Mouse (Mus musculus) testis, postnatal 14 days (tissue): ENCODE data around the gene Med13l.

Source experiments
- DNase-seq: peaks from one replicate; pipeline ENCODE4 v3.0.0; 2021; ENCODE audit warnings: low spot score

The Med13l gene

GRCm38 (mm10) chr5:118594470-118595236 is 34.2 kb downstream of the Med13l start:
- DNase-seq, result no peak

DNA sequence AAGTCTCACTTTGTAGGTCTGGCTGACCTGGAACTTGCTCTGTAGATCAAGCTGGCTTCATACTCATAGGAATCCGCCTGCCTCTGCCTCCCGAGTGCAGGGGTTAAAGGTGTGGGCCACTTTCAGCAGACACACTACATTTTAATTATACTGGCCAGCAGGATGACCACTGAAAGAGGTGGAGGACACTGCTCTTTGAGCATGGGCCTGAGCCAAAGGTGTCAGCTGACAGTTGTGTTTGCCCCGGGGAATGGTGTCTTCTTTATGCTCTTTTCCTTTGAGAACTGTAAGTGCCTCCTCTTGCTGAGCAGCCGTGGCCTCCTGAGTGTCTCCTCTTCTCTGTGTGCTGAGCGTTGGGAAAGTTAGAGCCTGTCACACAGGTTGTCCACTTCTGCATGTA is 35.4 kb downstream of the Med13l start:
- no peak for DNase-seq

GRCm38 (mm10) chr5:118596452-118597092 is 36.1 kb downstream of the Med13l start:
- DNase-seq, result no peak

- no peak for DNase-seq
Measured at GRCm38 (mm10) chr5:118598601-118599000, 38.1 kb downstream of the Med13l start.

- DNase-seq, result no peak
Measured at GRCm38 (mm10) chr5:118601452-118601851, 41.0 kb downstream of the Med13l start.

DNA sequence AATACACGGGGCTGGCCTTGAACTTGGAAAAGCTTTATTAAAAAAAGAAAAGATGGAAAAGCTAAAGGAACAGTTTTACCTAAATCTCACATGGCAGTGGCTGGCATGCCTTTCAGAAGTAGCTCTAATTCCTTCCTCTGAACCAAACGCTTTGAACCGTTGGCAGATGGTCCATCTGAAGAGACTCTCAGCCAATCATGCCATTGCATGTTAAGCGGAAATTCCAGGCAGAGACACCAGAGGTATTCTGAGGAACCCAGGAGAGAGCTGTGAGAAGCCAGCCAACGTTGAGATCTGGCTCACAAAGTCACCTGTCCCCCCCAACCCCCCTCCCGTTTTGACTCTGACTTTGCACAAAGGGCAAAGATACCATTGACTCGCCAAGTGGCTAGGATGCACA is 42.2 kb downstream of the Med13l start:
- no peak for DNase-seq

DNA sequence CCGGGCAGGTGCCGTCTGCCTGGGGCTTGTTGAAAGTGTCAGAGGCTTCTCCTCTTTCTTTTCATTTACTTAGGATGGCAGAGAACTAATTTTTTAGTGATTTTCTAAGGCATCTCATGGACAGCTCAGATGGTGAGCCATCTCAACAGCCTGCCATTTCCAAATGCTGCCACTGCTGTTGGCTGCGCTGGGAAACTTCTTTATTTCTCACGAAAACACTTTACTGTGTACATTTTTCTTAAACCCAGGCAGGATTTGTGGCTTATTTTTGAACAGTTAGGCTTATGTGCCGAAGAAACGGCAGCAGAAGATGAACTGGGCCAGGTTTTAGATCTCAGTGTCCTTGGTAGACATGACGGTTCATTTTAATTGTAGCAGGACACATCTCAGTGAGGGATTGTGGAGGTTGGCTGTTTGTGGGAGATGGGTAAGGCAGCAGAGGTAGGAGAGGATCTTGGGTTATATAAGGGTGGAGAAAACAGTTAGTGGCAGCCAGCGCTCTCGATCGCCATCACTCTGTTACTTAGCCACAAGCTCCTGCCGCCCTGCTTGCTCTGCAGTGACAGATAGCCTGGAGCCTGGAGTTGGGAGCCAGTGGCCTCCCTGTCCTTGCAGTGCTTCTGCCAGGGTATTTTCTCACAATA is 45.1 kb downstream of the Med13l start:
- DNase-seq, result no peak

GRCm38 (mm10) chr5:118606636-118607035 is 46.2 kb downstream of the Med13l start:
- DNase-seq, result no peak

GRCm38 (mm10) chr5:118607900-118608299 is 47.4 kb downstream of the Med13l start:
- no peak for DNase-seq

DNA sequence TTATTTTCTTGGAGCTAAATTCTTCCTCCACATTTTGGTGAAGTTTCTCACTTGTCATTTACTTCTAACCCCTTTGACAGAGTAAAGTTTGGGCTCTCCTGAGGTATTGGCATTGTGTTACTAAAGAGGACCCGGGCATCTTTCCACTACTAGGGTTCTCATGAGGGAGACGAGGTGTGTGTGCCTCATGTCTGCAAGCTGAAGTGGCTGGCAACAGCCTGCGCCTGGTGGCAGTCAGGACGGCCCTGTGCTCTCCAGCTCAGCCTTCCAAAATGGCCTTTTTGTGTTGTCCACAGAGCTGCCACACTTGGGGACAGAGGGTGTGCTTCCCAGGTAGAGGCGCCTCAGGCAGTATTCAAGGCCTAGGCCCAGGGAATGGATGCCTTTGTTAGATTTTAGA is 50.0 kb downstream of the Med13l start:
- DNase-seq, result no peak

- DNase-seq, result no peak
Measured at GRCm38 (mm10) chr5:118612956-118613631, 52.6 kb downstream of the Med13l start.

GRCm38 (mm10) chr5:118613704-118614103 is 53.2 kb downstream of the Med13l start:
- DNase-seq, result no peak

DNA sequence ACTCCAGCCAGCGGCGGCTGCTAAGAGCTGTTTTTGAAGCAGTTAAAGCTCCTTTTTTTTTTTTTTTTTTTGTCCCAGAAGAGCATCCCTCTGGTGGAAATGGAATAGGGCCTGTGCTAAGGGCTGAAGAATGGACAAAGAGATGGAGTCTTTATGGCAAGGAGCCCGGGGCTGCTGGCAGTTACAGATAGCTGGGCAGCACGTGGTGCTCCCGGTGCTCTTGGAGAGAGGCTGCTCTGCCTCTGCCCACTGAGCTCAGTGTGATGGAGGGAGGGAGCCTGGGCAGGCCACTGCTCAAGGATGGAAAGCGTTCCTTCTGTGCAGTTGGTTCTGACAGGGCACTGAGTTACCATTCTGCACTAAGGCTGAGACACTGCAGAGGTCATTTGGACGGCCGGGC is 53.6 kb downstream of the Med13l start:
- no peak for DNase-seq

GRCm38 (mm10) chr5:118614571-118614981 is 54.1 kb downstream of the Med13l start:
- DNase-seq, result no peak

DNA sequence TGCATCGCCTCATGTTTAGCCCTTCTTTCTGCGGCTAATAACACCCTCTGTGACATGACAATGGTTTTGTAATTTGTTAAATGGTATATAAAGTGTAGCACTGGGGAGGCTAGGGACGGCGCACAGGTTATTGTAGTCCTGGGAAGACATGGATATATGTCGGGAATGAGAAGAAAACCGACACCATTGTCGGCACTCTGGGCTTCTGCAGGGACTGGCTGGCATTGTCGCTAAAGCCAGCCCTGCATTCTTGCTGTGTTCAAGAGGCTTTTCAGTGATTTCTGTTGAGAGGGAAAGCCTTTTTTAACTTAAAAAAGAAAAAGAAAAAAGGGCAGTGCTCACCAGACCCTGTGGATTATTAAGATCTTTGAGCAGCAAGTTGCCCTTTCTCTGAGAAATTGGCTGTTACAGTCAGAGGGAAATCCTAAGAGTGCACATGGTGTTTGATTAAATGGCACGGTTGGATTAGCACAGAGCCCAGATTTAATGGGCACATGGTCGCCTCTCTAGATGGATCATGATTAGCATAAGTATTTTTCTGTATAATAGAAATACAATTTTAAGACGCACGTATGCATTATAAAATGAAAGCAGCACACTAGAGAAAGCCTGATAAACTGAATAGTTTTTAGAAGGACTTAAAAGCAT is 58.6 kb downstream of the Med13l start:
- DNase-seq, result no peak

GRCm38 (mm10) chr5:118619801-118620200 is 59.3 kb downstream of the Med13l start:
- DNase-seq, result no peak

DNA sequence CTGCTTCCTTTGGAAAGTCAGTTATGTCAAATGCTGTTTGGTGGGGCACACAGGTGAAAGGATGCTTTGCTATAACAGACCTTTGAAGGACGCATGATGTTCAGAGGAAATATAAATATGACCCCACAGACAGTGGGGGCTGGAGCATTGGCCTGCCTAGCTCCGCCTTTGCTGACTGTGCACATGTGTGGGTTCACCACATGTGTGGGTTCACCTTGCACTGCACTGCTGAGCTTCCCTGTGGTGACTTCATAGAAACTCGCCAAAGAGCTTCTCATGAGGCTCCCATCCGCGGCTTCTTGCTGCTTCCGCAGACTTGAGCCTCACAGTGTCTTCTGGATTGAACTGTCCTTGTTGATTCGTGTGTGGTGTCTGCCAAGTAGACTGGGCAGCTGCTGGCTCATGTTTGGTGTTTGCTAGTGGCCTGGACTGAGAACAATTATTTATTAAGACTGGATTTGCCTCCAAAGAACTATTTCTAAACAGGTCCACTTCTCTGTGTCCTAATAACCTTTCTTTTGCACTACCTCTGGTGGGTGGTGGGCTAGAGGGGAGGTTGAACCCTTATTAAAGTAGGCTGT is 59.9 kb downstream of the Med13l start:
- DNase-seq, result no peak

DNA sequence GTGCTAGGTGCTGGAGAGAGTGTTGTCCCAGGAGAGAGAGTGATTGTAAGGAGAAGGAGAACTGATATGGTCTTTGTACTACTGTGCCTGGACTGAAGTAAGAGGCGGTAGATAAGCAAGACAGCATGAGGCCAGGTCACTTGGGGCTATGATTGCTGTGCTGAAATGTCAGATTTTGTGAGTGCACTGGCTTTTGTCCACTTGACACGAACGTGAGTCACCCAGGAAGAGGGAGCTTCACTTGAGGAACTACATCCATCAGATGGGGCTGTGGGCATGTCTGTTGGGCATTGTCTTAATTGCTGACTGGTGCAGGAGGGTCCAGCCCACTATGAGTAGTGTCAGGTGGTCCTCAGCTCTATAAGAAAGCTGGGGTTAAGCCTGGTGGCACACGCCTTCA is 61.4 kb downstream of the Med13l start:
- DNase-seq, result no peak

DNA sequence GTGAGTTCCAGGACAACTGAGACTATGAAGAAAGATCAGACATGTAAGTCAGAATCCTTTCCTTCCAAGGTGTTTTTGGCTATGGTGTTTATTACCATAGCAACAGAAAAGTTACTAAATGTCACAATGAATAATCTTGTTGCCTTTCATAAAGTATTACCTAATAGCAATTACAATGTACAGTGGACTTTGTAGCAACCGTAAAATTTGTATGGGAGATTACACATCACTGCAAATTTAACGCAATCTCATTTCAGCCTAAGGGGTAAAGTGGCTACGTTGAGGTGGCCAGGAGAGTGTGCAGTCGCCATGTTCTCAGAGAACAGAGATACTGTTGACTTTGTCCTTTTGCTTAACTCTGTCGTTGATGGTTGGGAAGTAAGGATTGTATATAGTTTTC is 61.9 kb downstream of the Med13l start:
- DNase-seq, result no peak

DNA sequence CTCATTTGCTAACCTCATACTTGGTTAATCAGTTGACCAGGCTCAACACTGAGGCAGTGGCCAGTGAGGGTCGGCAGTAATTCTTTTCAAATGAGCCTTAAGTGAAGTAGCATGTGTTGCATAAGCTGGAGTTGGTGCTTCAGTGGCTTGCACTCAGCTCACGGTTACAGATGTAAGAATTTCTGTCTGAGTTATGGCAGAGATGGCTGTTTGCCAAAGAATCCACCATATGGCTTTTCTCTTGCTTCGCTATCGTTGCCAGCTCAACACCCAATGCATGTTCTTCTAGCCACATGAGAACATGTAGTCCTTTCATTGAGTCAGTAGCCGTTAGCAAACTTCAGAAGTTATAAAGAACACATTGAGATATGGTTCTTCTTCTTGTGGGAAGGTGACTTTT is 63.3 kb downstream of the Med13l start:
- DNase-seq, result no peak

GRCm38 (mm10) chr5:118627630-118628029 is 67.2 kb downstream of the Med13l start:
- DNase-seq, result no peak

DNA sequence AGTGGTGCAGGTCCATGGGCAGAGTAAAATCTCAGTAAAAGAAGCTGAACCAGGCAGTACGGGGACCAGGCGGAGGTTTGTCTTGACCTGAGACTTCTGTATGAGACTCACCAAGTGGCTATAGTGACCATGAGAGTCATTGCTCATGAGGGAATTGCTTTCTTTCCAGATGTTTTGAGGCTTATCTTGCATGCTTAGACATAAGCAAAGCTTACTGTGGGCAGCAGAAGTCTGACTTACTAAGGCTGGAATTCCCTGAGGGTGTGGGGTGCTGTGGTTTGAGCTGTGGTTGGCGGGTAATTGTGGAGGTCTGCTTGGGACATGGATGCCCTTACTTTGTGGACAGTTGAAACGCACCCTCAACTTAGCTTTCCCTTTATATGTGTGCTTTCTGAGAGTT is 67.7 kb downstream of the Med13l start:
- no peak for DNase-seq
